Comparison of ENCODE assay signal across 18 mouse cellular contexts in the genomic region with DNA sequence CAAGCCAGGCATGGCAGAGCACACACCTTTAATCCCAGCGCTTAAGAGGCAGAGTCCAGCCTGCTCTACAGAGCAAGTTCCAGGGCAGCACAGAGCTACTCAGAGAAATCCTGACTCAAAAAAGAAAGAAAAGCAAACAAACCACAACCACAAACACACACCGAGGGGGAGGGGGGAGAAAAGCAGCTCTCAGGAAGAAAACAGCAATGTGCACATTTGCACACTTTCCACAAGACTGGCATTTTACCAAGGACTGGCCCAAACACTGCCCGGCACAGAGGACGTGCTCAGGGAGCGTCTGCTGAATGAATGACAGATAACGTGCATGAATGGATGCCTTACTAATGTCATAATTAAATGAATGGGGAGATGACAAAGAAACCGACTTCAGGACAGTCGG. TPM values are rescaled to one million over a fixed set of nuclear protein-coding genes. Genes with fewer than 3 reads are reported as not detected.
A peak's percentile ranks its signal among the peaks of the same experiment; 100 is the strongest.
DNase-seq lines count a peak whose midpoint lies in the region; ATAC-seq and TF ChIP-seq lines count a peak whose summit lies in the region.
"Had no signal": no experiment of that assay in that cellular context is flagged by ENCODE, and none has a peak within 500 bp of the region (broad histone marks: within the 10 kb centered on the region; RNA-seq: fewer than 3 reads in every experiment).

No protein-coding gene starts in this region.

- ATAC-seq in hindbrain, embryonic 11.5 days (ENCODE audit: low FRiP score) = no peak
- no peak for ATAC-seq in hindbrain, postnatal 0 days
- ATAC-seq in midbrain, embryonic 13.5 days = no peak
- ATAC-seq in midbrain, embryonic 14.5 days (ENCODE audit: low FRiP score, low TSS enrichment) = no peak
- ATAC-seq: forebrain, embryonic 13.5 days had no signal

- peaks cover 40% of the 10 kb centered on the region for H3K4me1 ChIP-seq in hindbrain, embryonic 11.5 days (replicated peaks; ENCODE audit: control insufficient read depth, insufficient read depth, low read length)
- H3K4me1 ChIP-seq in hindbrain, postnatal 0 days (ENCODE audit: insufficient read depth, low read length) = no peaks in the 10 kb centered on the region
- H3K4me1 ChIP-seq in midbrain, embryonic 13.5 days (replicated peaks) = peaks cover 55% of the 10 kb centered on the region
- H3K4me1 ChIP-seq in midbrain, embryonic 14.5 days (ENCODE audit: control insufficient read depth, insufficient read depth, low read length) = peaks cover 33% of the 10 kb centered on the region

- TF ChIP-seq POLR2A in myocyte (IDR thresholded peaks at IDR 0.05; ENCODE audit: insufficient read length, low read depth) = no peak

- no peak overlapping the region for H3K4me3 ChIP-seq in hindbrain, embryonic 11.5 days (ENCODE audit: low read depth, low read length)
- H3K4me3 ChIP-seq in hindbrain, postnatal 0 days (ENCODE audit: low read length) = no peak overlapping the region
- no peak overlapping the region for H3K4me3 ChIP-seq in midbrain, embryonic 13.5 days (replicated peaks)
- no peak overlapping the region for H3K4me3 ChIP-seq in midbrain, embryonic 14.5 days (replicated peaks; ENCODE audit: low read depth, low read length)
- no peak overlapping the region for H3K4me3 ChIP-seq in myocyte
- H3K4me3 ChIP-seq: embryonic facial prominence, embryonic 12.5 days; erythroblast, embryonic 14.5 days; forebrain, embryonic 13.5 days; heart, embryonic 15.5 days; liver, embryonic 15.5 days had no signal

- no peak overlapping the region for H3K9ac ChIP-seq in hindbrain, embryonic 11.5 days (ENCODE audit: low read depth, low read length)
- H3K9ac ChIP-seq in hindbrain, postnatal 0 days (replicated peaks; ENCODE audit: low read length) = no peak overlapping the region
- H3K9ac ChIP-seq in midbrain, embryonic 13.5 days (replicated peaks) = no peak overlapping the region; the same call in 1 of the 2 replicates
- H3K9ac ChIP-seq in midbrain, embryonic 14.5 days (replicated peaks; ENCODE audit: low read length) = no peak overlapping the region
- H3K9ac ChIP-seq: embryonic facial prominence, embryonic 12.5 days; forebrain, embryonic 13.5 days; heart, embryonic 15.5 days; liver, embryonic 15.5 days had no signal

- DNase-seq in hindbrain, embryonic 11.5 days (ENCODE audit: low spot score) = no peak
- no peak for DNase-seq in hindbrain, postnatal 0 days (ENCODE audit: low spot score)
- DNase-seq in midbrain, embryonic 14.5 days = no peak
- DNase-seq in MN1 (ENCODE audit: low spot score) = peak; percentile 52
- no peak for DNase-seq in heart, adult 18-20 months
- DNase-seq: adrenal gland, adult 2 months; cerebellum, adult 9-10 months; gastrocnemius, postnatal 14 days; kidney, adult 11 months had no signal

- peak overlapping the region; percentile 100 for H3K27ac ChIP-seq in hindbrain, embryonic 11.5 days (ENCODE audit: low read depth, low read length)
- no peak overlapping the region for H3K27ac ChIP-seq in hindbrain, postnatal 0 days
- H3K27ac ChIP-seq in midbrain, embryonic 13.5 days = 0 out of 2 replicates have a peak overlapping the region, but pooled peaks have one; percentile 5
- H3K27ac ChIP-seq in midbrain, embryonic 14.5 days (replicated peaks; ENCODE audit: low read depth, low read length) = no peak overlapping the region
- H3K27ac ChIP-seq: embryonic facial prominence, embryonic 12.5 days; forebrain, embryonic 13.5 days; heart, embryonic 15.5 days; liver, embryonic 15.5 days; macrophage; stomach, postnatal 0 days had no signal

- H3K4me2 ChIP-seq in hindbrain, embryonic 11.5 days (replicated peaks; ENCODE audit: low read depth, low read length) = no peak overlapping the region
- no peak overlapping the region for H3K4me2 ChIP-seq in hindbrain, postnatal 0 days (ENCODE audit: low read depth, low read length)
- H3K4me2 ChIP-seq in midbrain, embryonic 13.5 days (replicated peaks) = no peak overlapping the region
- H3K4me2 ChIP-seq in midbrain, embryonic 14.5 days (ENCODE audit: low read length) = no peak overlapping the region
- peak overlapping the region; percentile 38 for H3K4me2 ChIP-seq in myocyte (ENCODE audit: low read depth)
- H3K4me2 ChIP-seq: embryonic facial prominence, embryonic 12.5 days; forebrain, embryonic 13.5 days; heart, embryonic 15.5 days; liver, embryonic 15.5 days had no signal

- 46% methylated on average over 8 of the region's 8 CpGs for WGBS in hindbrain, embryonic 11.5 days
- 31% methylated on average over 8 of the region's 8 CpGs for WGBS in hindbrain, postnatal 0 days
- 44% methylated on average over 8 of the region's 8 CpGs for WGBS in midbrain, embryonic 13.5 days
- WGBS in midbrain, embryonic 14.5 days = 27% methylated on average over 8 of the region's 8 CpGs

- H3K36me3 ChIP-seq in hindbrain, embryonic 11.5 days (ENCODE audit: control insufficient read depth, insufficient read depth, low read length) = no peaks in the 10 kb centered on the region
- no peaks in the 10 kb centered on the region for H3K36me3 ChIP-seq in hindbrain, postnatal 0 days (ENCODE audit: insufficient read depth, low read length)
- H3K36me3 ChIP-seq in midbrain, embryonic 13.5 days = no peaks in the 10 kb centered on the region
- H3K36me3 ChIP-seq in midbrain, embryonic 14.5 days (ENCODE audit: control insufficient read depth, insufficient read depth, low read length) = no peaks in the 10 kb centered on the region
- no peaks in the 10 kb centered on the region for H3K36me3 ChIP-seq in myocyte (ENCODE audit: control insufficient read depth, insufficient read depth)
- H3K36me3 ChIP-seq: embryonic facial prominence, embryonic 12.5 days; heart, embryonic 15.5 days had no signal

- TF ChIP-seq CTCF in hindbrain, postnatal 0 days (IDR thresholded peaks at IDR 0.05; ENCODE audit: low read depth) = no peak

- H3K27me3 ChIP-seq in hindbrain, embryonic 11.5 days (ENCODE audit: control insufficient read depth, insufficient read depth, low read length) = peaks cover 2% of the 10 kb centered on the region; the same call in 1 of the 2 replicates
- H3K27me3 ChIP-seq in hindbrain, postnatal 0 days (ENCODE audit: insufficient read depth, low read length) = no peaks in the 10 kb centered on the region
- H3K27me3 ChIP-seq in midbrain, embryonic 13.5 days = peaks cover 15% of the 10 kb centered on the region
- H3K27me3 ChIP-seq in midbrain, embryonic 14.5 days (ENCODE audit: control insufficient read depth, insufficient read depth, low read length) = no peaks in the 10 kb centered on the region
- no peaks in the 10 kb centered on the region for H3K27me3 ChIP-seq in myocyte (ENCODE audit: control insufficient read depth, insufficient read depth, insufficient read length)

- H3ac ChIP-seq in myocyte (ENCODE audit: control insufficient read depth, insufficient read length) = no peak overlapping the region

- no peaks in the 10 kb centered on the region for H3K9me3 ChIP-seq in hindbrain, embryonic 11.5 days (ENCODE audit: control insufficient read depth, low read length)
- H3K9me3 ChIP-seq in hindbrain, postnatal 0 days (ENCODE audit: low read length) = no peaks in the 10 kb centered on the region
- H3K9me3 ChIP-seq in midbrain, embryonic 13.5 days = no peaks in the 10 kb centered on the region
- H3K9me3 ChIP-seq in midbrain, embryonic 14.5 days (ENCODE audit: control insufficient read depth, low read length) = no peaks in the 10 kb centered on the region
- H3K9me3 ChIP-seq: embryonic facial prominence, embryonic 12.5 days; forebrain, embryonic 13.5 days; heart, embryonic 15.5 days; liver, embryonic 15.5 days had no signal

- no peaks in the 10 kb centered on the region for H3K79me2 ChIP-seq in myocyte (ENCODE audit: control insufficient read depth, insufficient read depth)

TF ChIP-seq in myocyte, 11 proteins besides CTCF, POLR2A, EP300 and RAD21 (continues in another document):
- no peak for TF ChIP-seq MAX (IDR thresholded peaks at IDR 0.05; ENCODE audit: low read depth)
- no peak for TF ChIP-seq USF1 (IDR thresholded peaks at IDR 0.05; ENCODE audit: low read depth)
- no peak for TF ChIP-seq TCF3 (IDR thresholded peaks at IDR 0.05; ENCODE audit: insufficient read length, low read depth)

RNA-seq across cellular contexts. Expression of gene Cercam, which starts 19.9 kb away (rescaled TPM):
- 16.9 and 17.1 TPM in 2 replicates for polyA plus RNA-seq in hindbrain, embryonic 11.5 days (2014; fragmentation: Nextera tagmentation; extraction: Ambion mirVana)
- 32.5 and 37.7 TPM in 2 replicates for total RNA-seq in hindbrain, postnatal 0 days (2014; rRNA removed)
- polyA plus RNA-seq in hindbrain, postnatal 0 days (2015; fragmentation: Nextera tagmentation; extraction: Ambion mirVana) = 17.8 and 20.6 TPM in 2 replicates
- 14.6 and 20.7 TPM in 2 replicates for polyA plus RNA-seq in midbrain, embryonic 13.5 days (2015; fragmentation: Nextera tagmentation; extraction: Ambion mirVana)
- polyA plus RNA-seq in midbrain, embryonic 14.5 days (2014; fragmentation: Nextera tagmentation; extraction: Ambion mirVana) = 10.9 and 13.2 TPM in 2 replicates
- 10.8 TPM for polyA plus RNA-seq in myocyte (2012; fragmentation: generic; extraction: Trizol)
- 1 to 10 TPM; 1.9 to 2.7 TPM for total RNA-seq in heart, adult 18-20 months (2021)

RNA-seq across cellular contexts. Expression of gene Urm1, which starts 29.2 kb away (rescaled TPM):
- polyA plus RNA-seq in hindbrain, embryonic 11.5 days (2014; fragmentation: Nextera tagmentation; extraction: Ambion mirVana) = 17.4 and 29.0 TPM in 2 replicates
- total RNA-seq in hindbrain, postnatal 0 days (2014; rRNA removed) = 46.1 and 70.7 TPM in 2 replicates
- 28.7 and 29.3 TPM in 2 replicates for polyA plus RNA-seq in hindbrain, postnatal 0 days (2015; fragmentation: Nextera tagmentation; extraction: Ambion mirVana)
- polyA plus RNA-seq in midbrain, embryonic 13.5 days (2015; fragmentation: Nextera tagmentation; extraction: Ambion mirVana) = 21.4 and 23.1 TPM in 2 replicates
- polyA plus RNA-seq in midbrain, embryonic 14.5 days (2014; fragmentation: Nextera tagmentation; extraction: Ambion mirVana) = 22.4 and 28.0 TPM in 2 replicates
- 43.8 TPM for polyA plus RNA-seq in myocyte (2012; fragmentation: generic; extraction: Trizol)
- total RNA-seq in heart, adult 18-20 months (2021) = 10 to 100 TPM; 30.3 to 39.9 TPM

RNA-seq across cellular contexts. Expression of gene Odf2, which starts 40.0 kb away (rescaled TPM):
- 83.2 and 89.0 TPM in 2 replicates for polyA plus RNA-seq in hindbrain, embryonic 11.5 days (2014; fragmentation: Nextera tagmentation; extraction: Ambion mirVana)
- 73.1 and 81.7 TPM in 2 replicates for total RNA-seq in hindbrain, postnatal 0 days (2014; rRNA removed)
- 78.2 and 88.3 TPM in 2 replicates for polyA plus RNA-seq in hindbrain, postnatal 0 days (2015; fragmentation: Nextera tagmentation; extraction: Ambion mirVana)
- 74.4 and 76.0 TPM in 2 replicates for polyA plus RNA-seq in midbrain, embryonic 13.5 days (2015; fragmentation: Nextera tagmentation; extraction: Ambion mirVana)
- 47.1 and 60.3 TPM in 2 replicates for polyA plus RNA-seq in midbrain, embryonic 14.5 days (2014; fragmentation: Nextera tagmentation; extraction: Ambion mirVana)
- polyA plus RNA-seq in myocyte (2012; fragmentation: generic; extraction: Trizol) = 37.8 TPM
- 10 to 100 TPM; 15.0 to 21.8 TPM for total RNA-seq in heart, adult 18-20 months (2021)

RNA-seq across cellular contexts. Expression of gene Slc27a4, which starts 46.6 kb away (rescaled TPM):
- polyA plus RNA-seq in hindbrain, embryonic 11.5 days (2014; fragmentation: Nextera tagmentation; extraction: Ambion mirVana) = 17.9 and 18.4 TPM in 2 replicates
- total RNA-seq in hindbrain, postnatal 0 days (2014; rRNA removed) = 139 TPM in 2 replicates
- 43.4 and 46.4 TPM in 2 replicates for polyA plus RNA-seq in hindbrain, postnatal 0 days (2015; fragmentation: Nextera tagmentation; extraction: Ambion mirVana)
- polyA plus RNA-seq in midbrain, embryonic 13.5 days (2015; fragmentation: Nextera tagmentation; extraction: Ambion mirVana) = 29.5 and 32.5 TPM in 2 replicates
- polyA plus RNA-seq in midbrain, embryonic 14.5 days (2014; fragmentation: Nextera tagmentation; extraction: Ambion mirVana) = 36.1 and 40.0 TPM in 2 replicates
- polyA plus RNA-seq in myocyte (2012; fragmentation: generic; extraction: Trizol) = 26.8 TPM
- 10 to 100 TPM; 16.2 to 17.6 TPM for total RNA-seq in heart, adult 18-20 months (2021)

Comparison
In these comparisons a context has a peak if more than half of its experiments do, and no peak if none do; other contexts are left out.
1. H3K27ac ChIP-seq: peak in hindbrain, embryonic 11.5 days (single experiment) and midbrain, embryonic 13.5 days (single experiment); none in hindbrain, postnatal 0 days (single experiment) and midbrain, embryonic 14.5 days (single experiment).